Mouse (Mus musculus): Measurements from ENCODE around the gene Pdrg1.

- TF ChIP-seq CTCF (conservative IDR thresholded peaks at IDR 0.05; ENCODE audit: low read length) (no peak), POU5F1 (IDR thresholded peaks at IDR 0.05; ENCODE audit: borderline replicate concordance, low read length) (no peak)
Observed at GRCm38 (mm10) chr2:153009192-153009973, 5.8 kb downstream of the Pdrg1 start.

Data from E14TG2a.4 (cell line).